In the genomic region with DNA sequence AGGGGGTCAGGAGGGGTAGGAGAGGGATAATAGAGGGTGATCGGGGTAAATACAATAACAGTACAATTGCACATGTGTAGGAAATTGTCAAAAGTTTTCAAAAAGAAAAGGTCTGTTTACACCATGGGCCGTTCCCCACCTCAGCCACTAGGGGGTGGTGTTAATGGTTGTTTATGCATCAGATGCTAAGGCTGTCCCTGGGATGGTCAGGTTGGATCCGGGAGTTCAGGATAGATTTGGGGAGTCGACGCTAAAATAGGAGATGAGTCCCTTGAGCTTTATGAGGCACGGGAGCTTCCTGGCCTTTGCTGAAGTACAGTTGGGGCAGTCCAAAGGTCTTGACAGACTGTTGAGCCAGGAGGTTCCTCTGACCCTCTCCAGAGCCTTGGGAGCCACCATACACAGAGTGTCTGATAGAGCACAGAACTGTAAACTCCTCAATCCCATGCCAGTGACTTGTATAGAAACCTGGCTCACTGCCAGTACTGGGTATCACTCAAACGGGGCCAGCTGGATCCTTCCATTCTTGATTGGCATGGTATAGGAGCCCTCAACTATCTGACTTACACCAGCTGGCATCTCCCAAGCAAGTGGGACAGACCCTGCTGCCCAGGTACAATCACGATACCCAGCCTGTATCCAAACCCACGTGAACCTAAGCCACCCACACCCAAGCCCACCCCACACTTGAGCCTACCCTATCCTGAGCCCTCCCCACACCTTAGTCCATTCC, we compare ENCODE assay signal across 9 mouse cellular contexts.
DNase-seq lines count a peak whose midpoint lies in the region; ATAC-seq and TF ChIP-seq lines count a peak whose summit lies in the region.
"Had no signal": no experiment of that assay in that cellular context is flagged by ENCODE, and none has a peak within 500 bp of the region (broad histone marks: within the 10 kb centered on the region; RNA-seq: fewer than 3 reads in every experiment).

No protein-coding gene starts in this region.

- no peak overlapping the region for H3K9ac ChIP-seq in lung, embryonic 14.5 days
- H3K9ac ChIP-seq: liver, embryonic 15.5 days had no signal

- peak; percentile 9 for DNase-seq in adrenal gland, adult 2 months
- DNase-seq in adrenal gland, postnatal 4 days (ENCODE audit: low spot score in 2 of 2): no peak
- DNase-seq in lung, embryonic 14.5 days: peak; percentile 33
- no peak for DNase-seq in lung, postnatal 4 days
- DNase-seq in cerebellum, adult 2 months: peak; percentile 51 to 68
- no peak for DNase-seq in c-Kit-positive CD71-positive TER-119-positive erythroid progenitor cells, embryonic 14.5 days (ENCODE audit: low spot score)
- no peak for DNase-seq in gastrocnemius, postnatal 36 days

- H3K4me1 ChIP-seq in lung, embryonic 14.5 days (ENCODE audit: insufficient read depth): no peaks in the 10 kb centered on the region
- peaks cover 8% of the 10 kb centered on the region; the same call in 1 of the 2 replicates for H3K4me1 ChIP-seq in cerebellum, adult 2 months (ENCODE audit: control insufficient read depth, insufficient read depth, low read length)
- H3K4me1 ChIP-seq: liver, embryonic 15.5 days had no signal

- no peaks in the 10 kb centered on the region for H3K27me3 ChIP-seq in lung, embryonic 14.5 days (ENCODE audit: insufficient read depth, low read length)
- H3K27me3 ChIP-seq in cerebellum, adult 2 months (ENCODE audit: control insufficient read depth, insufficient read depth, low read length): no peaks in the 10 kb centered on the region
- H3K27me3 ChIP-seq: liver, embryonic 15.5 days had no signal

- no peaks in the 10 kb centered on the region for H3K9me3 ChIP-seq in lung, embryonic 14.5 days (ENCODE audit: low read depth, low read length)
- H3K9me3 ChIP-seq: liver, embryonic 15.5 days had no signal

- H3K27ac ChIP-seq in lung, embryonic 14.5 days (ENCODE audit: low read depth): no peak overlapping the region
- H3K27ac ChIP-seq in cerebellum, adult 2 months (ENCODE audit: insufficient read depth, low read length): no peak overlapping the region
- H3K27ac ChIP-seq: liver, embryonic 15.5 days had no signal

- H3K36me3 ChIP-seq in lung, embryonic 14.5 days (ENCODE audit: insufficient read depth): no peaks in the 10 kb centered on the region
- H3K36me3 ChIP-seq: liver, embryonic 15.5 days had no signal

- no peak overlapping the region for H3K4me3 ChIP-seq in lung, embryonic 14.5 days (ENCODE audit: low read depth, low read length)
- no peak overlapping the region for H3K4me3 ChIP-seq in cerebellum, adult 2 months (replicated peaks; ENCODE audit: insufficient read depth, low read depth, low read length)
- H3K4me3 ChIP-seq: liver, embryonic 15.5 days had no signal

- 57% methylated on average over 9 of the region's 9 CpGs for WGBS in lung, embryonic 14.5 days
- 28% methylated on average over 9 of the region's 9 CpGs for WGBS in cerebellum, adult 2 months

- intact Hi-C loops in gastrocnemius, postnatal 36 days (cut with DNase I): no loop called here

- ATAC-seq in lung, embryonic 14.5 days (ENCODE audit: insufficient read depth): no peak
- ATAC-seq in megakaryocyte progenitor cell, adult 5-6 weeks (replicated peaks; ENCODE audit: poor library complexity): peak; percentile 57

- no peak overlapping the region for H3K4me2 ChIP-seq in lung, embryonic 14.5 days
- H3K4me2 ChIP-seq: liver, embryonic 15.5 days had no signal

- TF ChIP-seq CTCF in lung, embryonic 14.5 days (IDR thresholded peaks at IDR 0.05; ENCODE audit: low read depth): peak; percentile 70
- peak; percentile 80 for TF ChIP-seq CTCF in cerebellum, adult 2 months (IDR thresholded peaks at IDR 0.05; ENCODE audit: borderline replicate concordance, insufficient read depth, low read depth, low read length)

- no peak for TF ChIP-seq POLR2A in cerebellum, adult 2 months (IDR thresholded peaks at IDR 0.05; ENCODE audit: borderline replicate concordance, insufficient read depth, low read length)

Comparison
In these comparisons a context has a peak if more than half of its experiments do, and no peak if none do; other contexts are left out.
1. DNase-seq: peak in adrenal gland, adult 2 months (single experiment), lung, embryonic 14.5 days (single experiment) and cerebellum, adult 2 months (2 of 2); none in adrenal gland, postnatal 4 days (0 of 2), lung, postnatal 4 days (0 of 2), c-Kit-positive CD71-positive TER-119-positive erythroid progenitor cells, embryonic 14.5 days (single experiment) and gastrocnemius, postnatal 36 days (0 of 2).